Mouse (Mus musculus): ENCODE results near the gene Tex11. TPM values are rescaled to one million over a fixed set of nuclear protein-coding genes. Genes with fewer than 3 reads are reported as not detected.

Tex11 gene
- polyA plus RNA-seq, 1 experiment from 2014 or later: 0.18 TPM

DNA sequence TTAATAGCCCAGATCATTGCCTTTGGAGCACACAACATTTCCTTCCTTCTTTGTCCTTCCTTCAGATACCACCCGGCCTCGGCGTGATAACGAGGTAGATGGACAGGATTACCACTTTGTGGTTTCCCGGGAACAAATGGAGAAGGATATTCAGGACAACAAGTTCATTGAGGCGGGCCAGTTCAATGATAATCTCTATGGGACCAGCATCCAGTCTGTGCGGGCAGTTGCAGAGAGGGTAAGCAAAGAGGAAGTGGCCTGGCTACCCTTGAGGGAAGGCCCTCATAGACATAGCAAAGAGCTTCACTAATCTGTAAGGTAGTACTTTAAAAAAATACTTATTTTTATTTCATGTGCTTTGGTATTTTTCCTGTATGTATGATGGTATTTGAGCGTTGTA, 245.3 kb downstream of the Tex11 start:
- Histone ChIP-seq H3K36me3 (peaks cover 52% of the 10 kb centered on the region), H3K4me2 (replicated peaks) (no peak overlapping the region), H3K4me1 (no peaks in the 10 kb centered on the region), H3K9me3 (no peaks in the 10 kb centered on the region), H3K9ac (no peak overlapping the region), H3K27ac (no peak overlapping the region), H3K27me3 (no peaks in the 10 kb centered on the region), H3K4me3 (no peak overlapping the region)
- ATAC-seq (ENCODE audit: insufficient number of reproducible peaks, insufficient read depth, low FRiP score, low TSS enrichment): no peak
- WGBS: 88% methylated on average over 8 of the region's 8 CpGs

DNA sequence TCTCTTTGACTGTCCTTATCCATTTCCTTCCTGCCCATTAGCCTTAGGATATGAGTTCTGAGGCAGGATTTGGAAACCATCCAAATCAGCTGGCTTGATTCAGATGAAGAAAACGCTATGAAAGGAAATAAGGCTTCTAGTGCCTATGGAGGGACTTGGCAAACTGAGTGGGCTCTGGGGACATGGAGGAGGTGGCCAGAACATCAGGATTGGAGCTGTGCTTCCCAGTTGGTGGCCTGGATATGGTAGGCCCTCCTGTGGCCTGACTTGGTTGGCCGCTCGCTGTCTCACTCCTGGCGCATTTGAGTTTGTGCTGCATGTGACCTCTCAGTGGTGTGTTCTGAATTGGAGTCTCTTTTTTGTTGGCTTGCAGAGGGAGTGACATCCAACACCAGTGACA, 248.3 kb downstream of the Tex11 start:
- H3K27ac ChIP-seq: no peak overlapping the region
- H3K27me3 ChIP-seq: no peaks in the 10 kb centered on the region; the same call in 1 of the 2 replicates
- no peak overlapping the region for H3K4me3 ChIP-seq
- H3K36me3 ChIP-seq: peaks cover 53% of the 10 kb centered on the region
- H3K9ac ChIP-seq: no peak overlapping the region
- H3K4me2 ChIP-seq (replicated peaks): no peak overlapping the region
- no peaks in the 10 kb centered on the region for H3K9me3 ChIP-seq
- ATAC-seq (ENCODE audit: insufficient number of reproducible peaks, insufficient read depth, low FRiP score, low TSS enrichment): no peak
- 76% methylated on average over 4 of the region's 4 CpGs for WGBS
- H3K4me1 ChIP-seq: no peaks in the 10 kb centered on the region

DNA sequence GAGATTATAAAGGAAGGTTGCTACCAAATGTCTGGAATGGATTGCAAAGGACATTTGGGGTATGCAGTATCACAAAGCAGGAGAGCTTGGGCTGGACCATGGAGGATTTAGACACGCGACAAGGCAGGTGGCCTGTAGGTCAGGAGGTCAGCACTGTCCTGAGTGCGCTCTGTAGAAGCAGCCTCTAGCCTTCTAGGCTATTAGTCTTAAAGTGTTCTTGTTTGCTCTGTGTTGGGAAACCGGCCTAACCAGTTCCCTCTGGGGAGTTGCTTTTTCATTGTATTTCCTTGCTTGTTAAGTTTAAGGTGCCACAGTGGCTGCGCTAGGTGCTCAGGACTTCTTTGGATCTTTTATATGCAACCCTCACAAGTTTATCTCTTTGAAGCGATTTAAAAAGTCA, 257.4 kb downstream of the Tex11 start:
- Histone ChIP-seq H3K27ac (no peak overlapping the region), H3K9ac (no peak overlapping the region), H3K27me3 (no peaks in the 10 kb centered on the region; the same call in 1 of the 2 replicates), H3K4me2 (replicated peaks) (no peak overlapping the region), H3K9me3 (no peaks in the 10 kb centered on the region), H3K36me3 (peaks cover 20% of the 10 kb centered on the region), H3K4me1 (no peaks in the 10 kb centered on the region), H3K4me3 (no peak overlapping the region)
- 62% methylated on average over 6 of the region's 6 CpGs for WGBS
- no peak for ATAC-seq (ENCODE audit: insufficient number of reproducible peaks, insufficient read depth, low FRiP score, low TSS enrichment)

DNA sequence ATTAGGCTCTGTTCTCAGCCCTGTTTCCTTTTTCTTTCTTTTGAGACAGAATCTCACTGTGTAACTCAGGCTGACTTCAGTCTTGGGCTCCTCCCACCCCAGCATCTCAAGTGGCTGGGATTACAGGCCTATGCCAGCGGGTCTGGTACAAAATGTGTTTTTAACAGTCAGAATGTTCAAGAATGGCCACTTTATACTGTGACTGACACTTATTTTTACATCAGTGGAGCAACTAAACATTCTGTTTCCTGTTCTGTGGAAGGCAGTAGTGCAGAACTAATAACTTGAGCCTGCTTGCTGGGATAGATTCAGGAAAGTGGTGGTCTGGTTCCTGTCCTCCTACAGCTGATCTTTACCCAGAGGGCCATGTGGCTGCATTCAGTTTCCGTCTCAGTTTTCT, 258.8 kb downstream of the Tex11 start:
- 31% methylated on average over 2 of the region's 2 CpGs for WGBS
- Histone ChIP-seq H3K4me1 (no peaks in the 10 kb centered on the region), H3K9ac (no peak overlapping the region), H3K9me3 (no peaks in the 10 kb centered on the region), H3K27me3 (no peaks in the 10 kb centered on the region), H3K27ac (no peak overlapping the region), H3K4me2 (replicated peaks) (no peak overlapping the region), H3K4me3 (no peak overlapping the region), H3K36me3 (peaks cover 11% of the 10 kb centered on the region; the same call in 1 of the 2 replicates)
- ATAC-seq (ENCODE audit: insufficient number of reproducible peaks, insufficient read depth, low FRiP score, low TSS enrichment): no peak

DNA sequence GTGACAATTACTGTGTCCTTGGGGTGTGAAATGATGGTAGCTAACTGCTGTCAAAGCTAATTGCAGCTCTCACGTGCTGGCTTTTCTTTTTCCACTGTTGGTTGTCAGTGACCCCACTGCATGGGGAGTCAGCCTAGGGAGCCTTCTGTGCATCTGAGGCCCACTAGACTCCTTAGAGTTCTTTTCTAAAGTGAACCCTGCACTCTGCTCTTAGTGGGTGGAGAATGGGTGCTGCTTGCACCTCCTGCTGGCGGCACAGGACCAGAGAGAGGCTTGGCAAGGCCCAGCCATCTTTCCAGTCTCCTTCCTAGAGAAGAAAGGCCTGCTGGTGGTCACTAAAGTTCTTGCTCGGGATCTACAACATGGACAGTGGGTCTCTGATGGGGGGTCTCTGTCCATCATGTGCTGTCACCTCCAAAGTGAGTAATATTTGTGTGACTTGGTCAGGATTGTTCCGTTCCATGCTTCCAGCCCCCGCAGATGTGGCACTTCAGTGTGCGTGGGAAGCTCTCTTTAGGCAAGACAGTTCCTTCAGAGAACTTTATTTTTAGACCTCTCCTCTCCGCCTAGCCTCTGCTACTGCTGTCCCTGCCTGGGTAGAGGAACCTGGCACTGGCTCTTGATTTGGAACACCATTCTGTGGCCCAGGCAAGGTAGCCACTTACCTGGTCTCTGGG, 261.5 kb downstream of the Tex11 start:
- WGBS: 75% methylated on average over 7 of the region's 7 CpGs
- Histone ChIP-seq H3K27ac (no peak overlapping the region), H3K36me3 (peaks cover 11% of the 10 kb centered on the region; the same call in 1 of the 2 replicates), H3K4me2 (replicated peaks) (no peak overlapping the region), H3K4me1 (no peaks in the 10 kb centered on the region), H3K9me3 (no peaks in the 10 kb centered on the region), H3K27me3 (no peaks in the 10 kb centered on the region), H3K9ac (no peak overlapping the region), H3K4me3 (no peak overlapping the region)
- ATAC-seq (ENCODE audit: insufficient number of reproducible peaks, insufficient read depth, low FRiP score, low TSS enrichment): no peak

DNA sequence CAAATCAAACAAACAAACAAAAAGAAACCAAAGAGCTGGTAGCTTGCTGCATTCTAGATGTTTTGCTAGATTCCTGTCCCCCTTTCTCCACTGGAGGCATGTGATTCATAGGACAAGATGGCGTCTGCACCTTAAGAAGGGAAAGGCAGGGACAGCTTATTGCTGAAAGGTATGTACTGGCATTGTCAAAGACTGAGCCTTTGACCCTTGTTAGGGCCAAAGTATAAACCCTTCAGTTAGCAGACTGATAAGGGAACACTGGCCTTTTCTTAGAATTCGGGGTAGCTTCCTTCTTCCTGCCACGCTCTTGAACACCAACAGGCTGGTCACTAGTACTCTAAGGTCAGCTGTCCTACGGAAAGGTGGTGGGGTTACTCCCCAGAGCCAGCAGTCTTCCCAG, 262.1 kb downstream of the Tex11 start:
- H3K4me1 ChIP-seq: no peaks in the 10 kb centered on the region
- no peak overlapping the region for H3K4me3 ChIP-seq
- H3K27ac ChIP-seq: no peak overlapping the region
- H3K4me2 ChIP-seq (replicated peaks): no peak overlapping the region
- no peak overlapping the region for H3K9ac ChIP-seq
- 77% methylated on average over 4 of the region's 4 CpGs for WGBS
- H3K36me3 ChIP-seq: peaks cover 11% of the 10 kb centered on the region; the same call in 1 of the 2 replicates
- H3K27me3 ChIP-seq: no peaks in the 10 kb centered on the region
- no peaks in the 10 kb centered on the region for H3K9me3 ChIP-seq
- ATAC-seq (ENCODE audit: insufficient number of reproducible peaks, insufficient read depth, low FRiP score, low TSS enrichment): no peak

DNA sequence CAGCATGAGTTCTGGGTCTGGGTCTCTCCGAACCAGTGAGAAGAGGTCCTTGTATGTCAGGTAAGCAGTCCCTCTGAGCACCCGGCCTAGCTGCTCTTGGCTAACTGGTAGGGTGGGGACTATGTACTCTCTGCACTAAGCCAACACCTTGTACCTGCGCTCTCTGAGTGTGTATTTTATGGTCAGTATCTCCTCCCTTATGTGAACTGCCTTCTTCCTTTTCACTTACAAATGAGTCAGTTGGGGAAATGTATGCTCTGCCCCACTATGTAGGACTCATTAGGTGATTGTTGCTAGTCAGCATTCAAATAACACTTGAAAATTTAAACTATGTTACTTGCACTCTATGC, 262.8 kb downstream of the Tex11 start:
- ATAC-seq (ENCODE audit: insufficient number of reproducible peaks, insufficient read depth, low FRiP score, low TSS enrichment): no peak
- Histone ChIP-seq H3K27ac (no peak overlapping the region), H3K36me3 (peaks cover 11% of the 10 kb centered on the region; the same call in 1 of the 2 replicates), H3K27me3 (no peaks in the 10 kb centered on the region), H3K9me3 (no peaks in the 10 kb centered on the region), H3K9ac (no peak overlapping the region), H3K4me3 (no peak overlapping the region), H3K4me2 (replicated peaks) (no peak overlapping the region), H3K4me1 (no peaks in the 10 kb centered on the region)
- WGBS: 90% methylated on average over 3 of the region's 3 CpGs

DNA sequence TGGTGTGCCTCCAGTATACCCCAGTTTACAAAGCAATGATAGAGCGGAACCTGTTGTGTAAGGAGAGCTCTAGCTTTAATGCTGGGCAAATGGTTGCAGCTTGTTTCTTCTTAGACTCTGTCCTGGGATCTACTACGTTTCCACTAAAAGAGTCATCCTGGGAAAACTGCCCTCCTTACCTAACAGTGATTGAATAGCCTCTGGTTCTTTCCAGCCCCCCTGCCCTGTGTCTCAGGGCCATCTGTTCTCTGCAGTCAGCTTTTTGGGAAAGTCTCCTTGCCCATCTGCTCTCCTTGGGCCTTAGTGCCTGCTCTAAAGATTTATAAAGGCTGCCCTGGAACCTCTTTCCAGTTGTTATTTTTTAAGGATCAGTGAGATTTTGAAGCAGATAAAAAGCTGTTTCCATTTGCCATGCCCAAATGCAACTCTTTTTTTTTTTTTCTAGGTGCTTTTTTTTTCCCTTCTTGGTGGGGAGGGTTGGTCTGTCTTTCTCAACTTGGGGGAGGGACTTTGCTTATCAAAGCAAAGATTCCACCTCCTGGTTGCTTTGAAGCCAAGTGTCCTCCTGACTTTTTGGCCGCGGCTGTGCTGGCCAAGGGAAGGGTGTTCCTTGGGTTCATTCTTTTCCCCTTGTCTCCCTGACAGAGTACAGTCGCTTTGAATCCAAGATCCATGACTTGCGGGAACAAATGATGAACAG, 263.3 kb downstream of the Tex11 start:
- Histone ChIP-seq H3K4me2 (replicated peaks) (no peak overlapping the region), H3K36me3 (peaks cover 11% of the 10 kb centered on the region; the same call in 1 of the 2 replicates), H3K27me3 (no peaks in the 10 kb centered on the region), H3K9me3 (no peaks in the 10 kb centered on the region), H3K9ac (no peak overlapping the region), H3K27ac (no peak overlapping the region), H3K4me1 (no peaks in the 10 kb centered on the region), H3K4me3 (no peak overlapping the region)
- WGBS: 82% methylated on average over 6 of the region's 6 CpGs
- ATAC-seq (ENCODE audit: insufficient number of reproducible peaks, insufficient read depth, low FRiP score, low TSS enrichment): no peak

DNA sequence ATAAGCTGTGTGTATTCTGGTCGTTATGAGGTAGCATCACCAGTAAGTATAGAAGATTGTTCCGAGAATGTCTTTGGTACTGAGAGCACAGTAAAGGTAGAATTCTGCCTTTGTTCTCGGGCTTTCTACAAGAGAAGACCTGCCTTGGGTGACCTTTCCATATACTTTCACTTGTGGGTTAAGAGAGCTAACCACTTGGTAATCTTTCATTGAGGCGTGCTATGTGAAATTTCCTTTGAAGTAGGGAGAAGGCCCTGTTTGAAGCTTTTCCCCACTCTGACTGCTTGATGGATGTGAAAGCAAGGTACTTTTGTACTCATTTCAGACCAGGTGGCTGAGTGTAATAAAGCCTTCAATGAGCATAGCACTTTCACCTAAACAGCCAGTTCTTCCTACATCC, 270.1 kb downstream of the Tex11 start:
- no peak overlapping the region for H3K27ac ChIP-seq
- H3K4me3 ChIP-seq: no peak overlapping the region
- no peaks in the 10 kb centered on the region for H3K4me1 ChIP-seq
- no peak overlapping the region for H3K9ac ChIP-seq
- no peaks in the 10 kb centered on the region for H3K36me3 ChIP-seq
- 83% methylated on average over 4 of the region's 4 CpGs for WGBS
- H3K4me2 ChIP-seq (replicated peaks): no peak overlapping the region
- ATAC-seq (ENCODE audit: insufficient number of reproducible peaks, insufficient read depth, low FRiP score, low TSS enrichment): no peak
- H3K9me3 ChIP-seq: no peaks in the 10 kb centered on the region
- H3K27me3 ChIP-seq: no peaks in the 10 kb centered on the region

Other genes with a start within 250 kb of the Tex11 start
- 1.5 TPM in 2 replicates for gene Slc7a3, start 26.4 kb upstream of the Tex11 start, polyA plus RNA-seq (2016; fragmentation: Nextera tagmentation; extraction: Ambion mirVana)
- 56.7 and 57.2 TPM in 2 replicates for gene Snx12, start 162.9 kb upstream of the Tex11 start, polyA plus RNA-seq (2016; fragmentation: Nextera tagmentation; extraction: Ambion mirVana)
- 2.6 and 3.4 TPM in 2 replicates for gene Foxo4, start 194.9 kb upstream of the Tex11 start, polyA plus RNA-seq (2016; fragmentation: Nextera tagmentation; extraction: Ambion mirVana)
- gene Gm614, start 204.3 kb upstream of the Tex11 start, polyA plus RNA-seq (2016; fragmentation: Nextera tagmentation; extraction: Ambion mirVana): not detected in 2 replicates
- 5.4 and 5.5 TPM in 2 replicates for gene Il2rg, start 208.6 kb upstream of the Tex11 start, polyA plus RNA-seq (2016; fragmentation: Nextera tagmentation; extraction: Ambion mirVana)
- gene Gm20489, start 209.4 kb upstream of the Tex11 start, polyA plus RNA-seq (2016; fragmentation: Nextera tagmentation; extraction: Ambion mirVana): not detected in 2 replicates
- 37.2 and 39.4 TPM in 2 replicates for gene Med12, start 214.4 kb upstream of the Tex11 start, polyA plus RNA-seq (2016; fragmentation: Nextera tagmentation; extraction: Ambion mirVana)
- gene Nlgn3, start 239.5 kb upstream of the Tex11 start, polyA plus RNA-seq (2016; fragmentation: Nextera tagmentation; extraction: Ambion mirVana): 15.3 and 18.0 TPM in 2 replicates